Mouse (Mus musculus): ENCODE measurements around the gene Entpd3. TPM values are rescaled to one million over a fixed set of nuclear protein-coding genes. Genes with fewer than 3 reads are reported as not detected.
"Not testable (repeated sequence)": the region's sequence is repeated elsewhere in the genome, so short reads cannot be mapped to it uniquely, and the experiment has no call there.

Entpd3 gene
- polyA plus RNA-seq, 1 experiment from 2014 or later, result 0.19 TPM

- Histone ChIP-seq H3K4me3 (ENCODE audit: low read depth, low read length) (no peak overlapping the region), H3K36me3 (ENCODE audit: control insufficient read depth, insufficient read depth, low read length) (no peaks in the 10 kb centered on the region), H3K4me1 (ENCODE audit: control insufficient read depth, insufficient read depth, low read length) (no peaks in the 10 kb centered on the region), H3K4me2 (ENCODE audit: low read depth, severe bottlenecking) (no peak overlapping the region), H3K9ac (ENCODE audit: low read length) (no peak overlapping the region), H3K27me3 (ENCODE audit: control insufficient read depth, insufficient read depth, low read length) (no peaks in the 10 kb centered on the region), H3K9me3 (ENCODE audit: control insufficient read depth, low read length) (no peaks in the 10 kb centered on the region), H3K27ac (replicated peaks; ENCODE audit: low read depth, low read length) (no peak overlapping the region)
- DNase-seq (ENCODE audit: low spot score), result no peak
- no peak for ATAC-seq (ENCODE audit: insufficient number of reproducible peaks, low FRiP score, low TSS enrichment, low read depth)
- WGBS, result 89% methylated on average over 17 of the region's 17 CpGs
These were observed 10.7 kb upstream of the Entpd3 start for GRCm38 (mm10) chr9:120528815-120529510.

- 93% methylated on average over 5 of the region's 5 CpGs for WGBS
- Histone ChIP-seq H3K36me3 (ENCODE audit: control insufficient read depth, insufficient read depth, low read length) (no peaks in the 10 kb centered on the region), H3K4me3 (ENCODE audit: low read depth, low read length) (no peak overlapping the region), H3K9ac (ENCODE audit: low read length) (no peak overlapping the region), H3K4me1 (ENCODE audit: control insufficient read depth, insufficient read depth, low read length) (no peaks in the 10 kb centered on the region), H3K27ac (replicated peaks; ENCODE audit: low read depth, low read length) (no peak overlapping the region), H3K9me3 (ENCODE audit: control insufficient read depth, low read length) (no peaks in the 10 kb centered on the region), H3K27me3 (ENCODE audit: control insufficient read depth, insufficient read depth, low read length) (no peaks in the 10 kb centered on the region), H3K4me2 (ENCODE audit: low read depth, severe bottlenecking) (no peak overlapping the region)
- no peak for ATAC-seq (ENCODE audit: insufficient number of reproducible peaks, low FRiP score, low TSS enrichment, low read depth)
- no peak for DNase-seq (ENCODE audit: low spot score)
These were observed 9.1 kb upstream of the Entpd3 start for GRCm38 (mm10) chr9:120530471-120530870.

- no peak for ATAC-seq (ENCODE audit: insufficient number of reproducible peaks, low FRiP score, low TSS enrichment, low read depth)
- no peaks in the 10 kb centered on the region for H3K4me1 ChIP-seq (ENCODE audit: control insufficient read depth, insufficient read depth, low read length)
- WGBS, result 91% methylated on average over 6 of the region's 6 CpGs
These were observed 7.6 kb upstream of the Entpd3 start for GRCm38 (mm10) chr9:120532062-120532461.

GRCm38 (mm10) chr9:120532691-120533090 lies 6.9 kb upstream of the Entpd3 start:
- H3K9me3 ChIP-seq (ENCODE audit: control insufficient read depth, low read length), result no peaks in the 10 kb centered on the region
- no peak overlapping the region for H3K9ac ChIP-seq (ENCODE audit: low read length)
- DNase-seq (ENCODE audit: low spot score), result no peak

More at GRCm38 (mm10) chr9:120532062-120532461, 7.6 kb upstream of the Entpd3 start:
- no peak for DNase-seq (ENCODE audit: low spot score)
- Histone ChIP-seq H3K36me3 (ENCODE audit: control insufficient read depth, insufficient read depth, low read length) (no peaks in the 10 kb centered on the region), H3K27me3 (ENCODE audit: control insufficient read depth, insufficient read depth, low read length) (no peaks in the 10 kb centered on the region), H3K9ac (ENCODE audit: low read length) (no peak overlapping the region), H3K4me3 (ENCODE audit: low read depth, low read length) (no peak overlapping the region), H3K9me3 (ENCODE audit: control insufficient read depth, low read length) (no peaks in the 10 kb centered on the region), H3K27ac (replicated peaks; ENCODE audit: low read depth, low read length) (no peak overlapping the region), H3K4me2 (ENCODE audit: low read depth, severe bottlenecking) (no peak overlapping the region)

GRCm38 (mm10) chr9:120533446-120533950 lies 6.1 kb upstream of the Entpd3 start:
- H3K4me3 ChIP-seq (ENCODE audit: low read depth, low read length); ATAC-seq (ENCODE audit: insufficient number of reproducible peaks, low FRiP score, low TSS enrichment, low read depth); H3K9me3 ChIP-seq (ENCODE audit: control insufficient read depth, low read length); H3K4me2 ChIP-seq (ENCODE audit: low read depth, severe bottlenecking); H3K27me3 ChIP-seq (ENCODE audit: control insufficient read depth, insufficient read depth, low read length); DNase-seq (ENCODE audit: low spot score); H3K9ac ChIP-seq (ENCODE audit: low read length); H3K4me1 ChIP-seq (ENCODE audit: control insufficient read depth, insufficient read depth, low read length); H3K27ac ChIP-seq (replicated peaks; ENCODE audit: low read depth, low read length); H3K36me3 ChIP-seq (ENCODE audit: control insufficient read depth, insufficient read depth, low read length): not testable (repeated sequence)
- WGBS, result 94% methylated on average over 8 of the region's 8 CpGs

More at GRCm38 (mm10) chr9:120532691-120533090, 6.9 kb upstream of the Entpd3 start:
- Histone ChIP-seq H3K4me1 (ENCODE audit: control insufficient read depth, insufficient read depth, low read length) (no peaks in the 10 kb centered on the region), H3K27me3 (ENCODE audit: control insufficient read depth, insufficient read depth, low read length) (no peaks in the 10 kb centered on the region), H3K36me3 (ENCODE audit: control insufficient read depth, insufficient read depth, low read length) (no peaks in the 10 kb centered on the region), H3K4me3 (ENCODE audit: low read depth, low read length) (no peak overlapping the region), H3K4me2 (ENCODE audit: low read depth, severe bottlenecking) (no peak overlapping the region), H3K27ac (replicated peaks; ENCODE audit: low read depth, low read length) (no peak overlapping the region)
- 82% methylated on average over 6 of the region's 6 CpGs for WGBS
- ATAC-seq (ENCODE audit: insufficient number of reproducible peaks, low FRiP score, low TSS enrichment, low read depth), result no peak

- no peak overlapping the region for H3K27ac ChIP-seq (replicated peaks; ENCODE audit: low read depth, low read length)
- peaks cover 6% of the 10 kb centered on the region for H3K4me1 ChIP-seq (ENCODE audit: control insufficient read depth, insufficient read depth, low read length)
- H3K9ac ChIP-seq (ENCODE audit: low read length), result no peak overlapping the region
- 0% methylated on average over 1 of the region's 2 CpGs for WGBS
- DNase-seq (ENCODE audit: low spot score) (no peak), ATAC-seq (ENCODE audit: insufficient number of reproducible peaks, low FRiP score, low TSS enrichment, low read depth) (no peak)
- H3K4me3 ChIP-seq (ENCODE audit: low read depth, low read length), result no peak overlapping the region
- H3K9me3 ChIP-seq (ENCODE audit: control insufficient read depth, low read length), result no peaks in the 10 kb centered on the region
- H3K27me3 ChIP-seq (ENCODE audit: control insufficient read depth, insufficient read depth, low read length), result peaks cover 17% of the 10 kb centered on the region
- H3K4me2 ChIP-seq (ENCODE audit: low read depth, severe bottlenecking), result no peak overlapping the region
- H3K36me3 ChIP-seq (ENCODE audit: control insufficient read depth, insufficient read depth, low read length), result no peaks in the 10 kb centered on the region
These were observed 1.8 kb downstream of the Entpd3 start for GRCm38 (mm10) chr9:120541411-120541810.

GRCm38 (mm10) chr9:120542241-120542640 lies 2.6 kb downstream of the Entpd3 start:
- ATAC-seq (ENCODE audit: insufficient number of reproducible peaks, low FRiP score, low TSS enrichment, low read depth) (no peak), DNase-seq (ENCODE audit: low spot score) (no peak)
- Histone ChIP-seq H3K4me3 (ENCODE audit: low read depth, low read length) (no peak overlapping the region), H3K9me3 (ENCODE audit: control insufficient read depth, low read length) (no peaks in the 10 kb centered on the region), H3K27me3 (ENCODE audit: control insufficient read depth, insufficient read depth, low read length) (peaks cover 17% of the 10 kb centered on the region), H3K4me2 (ENCODE audit: low read depth, severe bottlenecking) (no peak overlapping the region), H3K27ac (replicated peaks; ENCODE audit: low read depth, low read length) (no peak overlapping the region), H3K36me3 (ENCODE audit: control insufficient read depth, insufficient read depth, low read length) (no peaks in the 10 kb centered on the region), H3K4me1 (ENCODE audit: control insufficient read depth, insufficient read depth, low read length) (peaks cover 6% of the 10 kb centered on the region), H3K9ac (ENCODE audit: low read length) (no peak overlapping the region)
- WGBS, result 31% methylated on average over 6 of the region's 6 CpGs

- Histone ChIP-seq H3K27ac (replicated peaks; ENCODE audit: low read depth, low read length) (no peak overlapping the region), H3K9me3 (ENCODE audit: control insufficient read depth, low read length) (no peaks in the 10 kb centered on the region), H3K4me1 (ENCODE audit: control insufficient read depth, insufficient read depth, low read length) (no peaks in the 10 kb centered on the region; the same call in 1 of the 2 replicates), H3K4me2 (ENCODE audit: low read depth, severe bottlenecking) (no peak overlapping the region), H3K36me3 (ENCODE audit: control insufficient read depth, insufficient read depth, low read length) (no peaks in the 10 kb centered on the region), H3K27me3 (ENCODE audit: control insufficient read depth, insufficient read depth, low read length) (no peaks in the 10 kb centered on the region), H3K9ac (ENCODE audit: low read length) (no peak overlapping the region), H3K4me3 (ENCODE audit: low read depth, low read length) (no peak overlapping the region)
- DNase-seq (ENCODE audit: low spot score) (no peak), ATAC-seq (ENCODE audit: insufficient number of reproducible peaks, low FRiP score, low TSS enrichment, low read depth) (no peak)
- 92% methylated on average over 2 of the region's 2 CpGs for WGBS
These were observed 6.4 kb downstream of the Entpd3 start for GRCm38 (mm10) chr9:120545994-120546393.

All from limb, embryonic 11.5 days (tissue).